Mouse (Mus musculus): ENCODE data around the gene Kirrel3.

GRCm38 (mm10) chr9:34507164-34507563, 21.5 kb downstream of the Kirrel3 start:
- TF ChIP-seq GATA1 (IDR thresholded peaks at IDR 0.05; ENCODE audit: borderline replicate concordance, low read length) (no peak), FLI1 (IDR thresholded peaks at IDR 0.05; ENCODE audit: low read length) (no peak)

All from megakaryocyte, embryonic 14.5 days (primary cell).